Mouse (Mus musculus) spleen, adult 2 months (tissue): ENCODE results near the gene Igsf11. TPM values are rescaled to one million over a fixed set of nuclear protein-coding genes. Genes with fewer than 3 reads are reported as not detected.

Experiments
- DNase-seq, 2 experiments: peaks; one replicate each; pipeline versions ENCODE4 v3.0.0 to v3.0.0-alpha.2; 2012 to 2021; ENCODE audit warnings: low spot score in 2 of 2, low read depth in 1 of 2
- H3K27ac ChIP-seq: fragments of 200-500 bp; 2 replicates; pipeline ENCODE4 v1.5.1; 2012; ENCODE audit warnings: low read length, inconsistent platforms; ENCODE audit not compliant: insufficient read depth
- H3K27me3 ChIP-seq: fragments of 200-500 bp; 2 replicates; pipeline ENCODE4 v1.6.1; 2012; ENCODE audit warnings: mild to moderate bottlenecking, moderate library complexity, low read length, inconsistent platforms; ENCODE audit not compliant: control insufficient read depth, insufficient read depth
- H3K36me3 ChIP-seq: fragments of 200-500 bp; 2 replicates; pipeline ENCODE4 v1.6.1; 2012; ENCODE audit warnings: mild to moderate bottlenecking, low read length, inconsistent platforms; ENCODE audit not compliant: control insufficient read depth, insufficient read depth
- H3K4me1 ChIP-seq: fragments of 200-500 bp; 2 replicates; pipeline ENCODE4 v1.6.1; 2011; ENCODE audit warnings: inconsistent platforms; ENCODE audit not compliant: control insufficient read depth, insufficient read depth, insufficient read length
- H3K4me3 ChIP-seq: fragments of 200-500 bp; 2 replicates; pipeline ENCODE4 v1.5.1; 2011; ENCODE audit warnings: mild to moderate bottlenecking, inconsistent platforms; ENCODE audit not compliant: insufficient read depth, insufficient read length; ENCODE audit errors: extremely low read depth
- CTCF ChIP-seq: fragments of 200-500 bp; IDR thresholded peaks from 2 replicates; pipeline ENCODE4 v1.5.1; 2011; ENCODE audit warnings: mild to moderate bottlenecking, inconsistent platforms; ENCODE audit not compliant: insufficient read depth, insufficient read length, insufficient replicate concordance; ENCODE audit errors: extremely low read depth
- POLR2A ChIP-seq: fragments of 200-500 bp; IDR thresholded peaks from 2 replicates; pipeline ENCODE4 v1.6.1; 2011; ENCODE audit warnings: low read depth, low read length, inconsistent platforms
- WGBS: fragments of 180-500 bp; shearing (Covaris S2); methylation state at CpG from one replicate; pipeline ENCODE4 v1.1.7; 2018; 5-methylcytosine and 5-hydroxymethylcytosine counted together
- polyA plus RNA-seq: library from polyadenylated mRNA; depleted of rRNA; stranded (reverse); fragments of >200 nt; gene quantifications from 2 replicates; pipeline ENCODE4 v1.2.3, GENCODE M21; 2012; rRNA removed

Igsf11 gene
- polyA plus RNA-seq: 0.20 and 0.21 TPM in 2 replicates

- TF ChIP-seq CTCF (no peak), POLR2A (no peak)
- WGBS: 84% methylated on average over 7 of the region's 7 CpGs
- DNase-seq: no peak
- no peaks in the 10 kb centered on the region for H3K4me1 ChIP-seq
- H3K27me3 ChIP-seq: no peaks in the 10 kb centered on the region
- no peak within 1 kb of the TSS for H3K27ac ChIP-seq
- H3K36me3 ChIP-seq: no peaks in the 10 kb centered on the region
- H3K4me3 ChIP-seq: no peak within 1 kb of the TSS
These were observed at the start of gene Igsf11 for GRCm38 (mm10) chr16:38892371-38892770. Gene Igsf11, plus strand, starts transcription at chr16:38892671.

GRCm38 (mm10) chr16:38858120-38858749 is 34.2 kb upstream of the Igsf11 start:
- DNase-seq: no peak
- Histone ChIP-seq H3K27me3 (no peaks in the 10 kb centered on the region), H3K36me3 (no peaks in the 10 kb centered on the region), H3K4me1 (no peaks in the 10 kb centered on the region), H3K4me3 (no peak overlapping the region), H3K27ac (no peak overlapping the region)
- no peak for TF ChIP-seq CTCF
- no peak for TF ChIP-seq POLR2A
- 34% methylated on average over 8 of the region's 8 CpGs for WGBS

GRCm38 (mm10) chr16:38860548-38860947 is 31.9 kb upstream of the Igsf11 start:
- no peak overlapping the region for H3K27ac ChIP-seq
- no peaks in the 10 kb centered on the region for H3K36me3 ChIP-seq
- H3K4me3 ChIP-seq: no peak overlapping the region
- TF ChIP-seq CTCF (no peak), POLR2A (no peak)
- no peaks in the 10 kb centered on the region for H3K4me1 ChIP-seq
- DNase-seq: no peak
- no peaks in the 10 kb centered on the region for H3K27me3 ChIP-seq
- 82% methylated on average over 6 of the region's 6 CpGs for WGBS

- WGBS: 82% methylated on average over 5 of the region's 5 CpGs
- TF ChIP-seq POLR2A (no peak), CTCF (no peak)
- no peak for DNase-seq
- Histone ChIP-seq H3K4me1 (no peaks in the 10 kb centered on the region), H3K27me3 (no peaks in the 10 kb centered on the region), H3K27ac (no peak overlapping the region), H3K4me3 (no peak overlapping the region), H3K36me3 (no peaks in the 10 kb centered on the region)
These were observed 28.1 kb upstream of the Igsf11 start for GRCm38 (mm10) chr16:38864358-38864757.

- Histone ChIP-seq H3K27me3 (no peaks in the 10 kb centered on the region), H3K36me3 (no peaks in the 10 kb centered on the region), H3K4me1 (no peaks in the 10 kb centered on the region), H3K4me3 (no peak overlapping the region), H3K27ac (no peak overlapping the region)
- DNase-seq: no peak
- 82% methylated on average over 4 of the region's 4 CpGs for WGBS
- TF ChIP-seq CTCF (no peak), POLR2A (no peak)
These were observed 19.2 kb upstream of the Igsf11 start for GRCm38 (mm10) chr16:38873231-38873630.

- H3K4me3 ChIP-seq: no peak overlapping the region
- no peak overlapping the region for H3K27ac ChIP-seq
- no peaks in the 10 kb centered on the region for H3K27me3 ChIP-seq
- 51% methylated on average over 4 of the region's 4 CpGs for WGBS
- TF ChIP-seq CTCF (no peak), POLR2A (no peak)
- DNase-seq: no peak
- H3K36me3 ChIP-seq: no peaks in the 10 kb centered on the region
- no peaks in the 10 kb centered on the region for H3K4me1 ChIP-seq
These were observed 18.0 kb upstream of the Igsf11 start for GRCm38 (mm10) chr16:38874481-38874880.

GRCm38 (mm10) chr16:38898816-38899425 is 6.5 kb downstream of the Igsf11 start:
- H3K27me3 ChIP-seq: peaks cover 6% of the 10 kb centered on the region
- 58% methylated on average over 8 of the region's 8 CpGs for WGBS
- no peak overlapping the region; the same call in 1 of the 2 replicates for H3K4me3 ChIP-seq
- H3K4me1 ChIP-seq: no peaks in the 10 kb centered on the region; the same call in 1 of the 2 replicates
- H3K36me3 ChIP-seq: no peaks in the 10 kb centered on the region
- TF ChIP-seq POLR2A: no peak
- no peak for TF ChIP-seq CTCF
- DNase-seq: no peak
- no peak overlapping the region for H3K27ac ChIP-seq
